Mouse (Mus musculus): ENCODE results near the gene Dcakd. TPM values are rescaled to one million over a fixed set of nuclear protein-coding genes. Genes with fewer than 3 reads are reported as not detected.
A peak's percentile ranks its signal among the peaks of the same experiment; 100 is the strongest.

Gene Dcakd
- polyA plus RNA-seq, 1 experiment from 2014 or later, result 99.4 TPM

GRCm38 (mm10) chr11:103069731-103070130 is 41.6 kb upstream of the Dcakd start:
- H3K4me1 ChIP-seq (ENCODE audit: control insufficient read depth in 2 of 2, insufficient read depth in 2 of 2, low read length in 2 of 2), result peaks cover 11 to 30% of the 10 kb centered on the region in 2 experiments
- peaks cover 85% of the 10 kb centered on the region for H3K36me3 ChIP-seq (ENCODE audit: control insufficient read depth, insufficient read depth, low read length)
- H3K4me2 ChIP-seq (ENCODE audit: low read length), result no peak overlapping the region
- H3K27ac ChIP-seq (replicated peaks in 1 of 2; ENCODE audit: control insufficient read depth in 1 of 2, insufficient read depth in 1 of 2, low read depth in 2 of 2, low read length in 2 of 2), result no peak overlapping the region
- 98% methylated on average over 2 of the region's 2 CpGs for WGBS
- no peak overlapping the region for H3K9ac ChIP-seq (ENCODE audit: low read length)
- no peak overlapping the region for H3K4me3 ChIP-seq (ENCODE audit: control insufficient read depth in 1 of 2, insufficient read depth in 1 of 2, low read depth in 1 of 2, low read length in 2 of 2)
- H3K27me3 ChIP-seq (ENCODE audit: control insufficient read depth, insufficient read depth, low read length), result no peaks in the 10 kb centered on the region
- no peaks in the 10 kb centered on the region for H3K9me3 ChIP-seq (ENCODE audit: control insufficient read depth, low read length)
- no peak for ATAC-seq (ENCODE audit: insufficient number of reproducible peaks, insufficient read depth, low FRiP score, low read depth)

GRCm38 (mm10) chr11:103068884-103069283 is 40.8 kb upstream of the Dcakd start:
- no peak overlapping the region for H3K4me3 ChIP-seq (ENCODE audit: control insufficient read depth in 1 of 2, insufficient read depth in 1 of 2, low read depth in 1 of 2, low read length in 2 of 2)
- H3K27ac ChIP-seq (replicated peaks in 1 of 2; ENCODE audit: control insufficient read depth in 1 of 2, insufficient read depth in 1 of 2, low read depth in 2 of 2, low read length in 2 of 2), result no peak overlapping the region
- 88% methylated on average over 11 of the region's 11 CpGs for WGBS
- H3K36me3 ChIP-seq (ENCODE audit: control insufficient read depth, insufficient read depth, low read length), result peaks cover 94% of the 10 kb centered on the region
- no peaks in the 10 kb centered on the region for H3K9me3 ChIP-seq (ENCODE audit: control insufficient read depth, low read length)
- H3K9ac ChIP-seq (ENCODE audit: low read length), result no peak overlapping the region
- no peak for ATAC-seq (ENCODE audit: insufficient number of reproducible peaks, insufficient read depth, low FRiP score, low read depth)
- no peaks in the 10 kb centered on the region for H3K27me3 ChIP-seq (ENCODE audit: control insufficient read depth, insufficient read depth, low read length)
- H3K4me1 ChIP-seq (ENCODE audit: control insufficient read depth in 2 of 2, insufficient read depth in 2 of 2, low read length in 2 of 2), result peaks cover 3 to 23% of the 10 kb centered on the region in 2 experiments; a peak in 3 of 4 replicates
- H3K4me2 ChIP-seq (ENCODE audit: low read length), result no peak overlapping the region

GRCm38 (mm10) chr11:103068272-103068671 is 40.1 kb upstream of the Dcakd start:
- ATAC-seq (ENCODE audit: insufficient number of reproducible peaks, insufficient read depth, low FRiP score, low read depth), result no peak
- H3K27ac ChIP-seq (replicated peaks in 1 of 2; ENCODE audit: control insufficient read depth in 1 of 2, insufficient read depth in 1 of 2, low read depth in 2 of 2, low read length in 2 of 2), result peak overlapping the region; percentile 33 to 61; a peak in 3 of 4 replicates
- H3K4me1 ChIP-seq (ENCODE audit: control insufficient read depth in 2 of 2, insufficient read depth in 2 of 2, low read length in 2 of 2), result peaks cover 3 to 19% of the 10 kb centered on the region in 2 experiments; a peak in 3 of 4 replicates
- 88% methylated on average over 4 of the region's 4 CpGs for WGBS
- H3K4me3 ChIP-seq (ENCODE audit: control insufficient read depth in 1 of 2, insufficient read depth in 1 of 2, low read depth in 1 of 2, low read length in 2 of 2), result no peak overlapping the region
- H3K9me3 ChIP-seq (ENCODE audit: control insufficient read depth, low read length), result no peaks in the 10 kb centered on the region
- H3K27me3 ChIP-seq (ENCODE audit: control insufficient read depth, insufficient read depth, low read length), result no peaks in the 10 kb centered on the region
- H3K4me2 ChIP-seq (ENCODE audit: low read length), result no peak overlapping the region
- H3K9ac ChIP-seq (ENCODE audit: low read length), result no peak overlapping the region
- H3K36me3 ChIP-seq (ENCODE audit: control insufficient read depth, insufficient read depth, low read length), result peaks cover 94% of the 10 kb centered on the region

GRCm38 (mm10) chr11:103067457-103068001 is 39.4 kb upstream of the Dcakd start:
- H3K27me3 ChIP-seq (ENCODE audit: control insufficient read depth, insufficient read depth, low read length), result no peaks in the 10 kb centered on the region
- H3K9ac ChIP-seq (ENCODE audit: low read length), result no peak overlapping the region
- H3K4me1 ChIP-seq (ENCODE audit: control insufficient read depth in 2 of 2, insufficient read depth in 2 of 2, low read length in 2 of 2), result peaks cover 3 to 19% of the 10 kb centered on the region in 2 experiments; a peak in 3 of 4 replicates
- 43% methylated on average over 8 of the region's 8 CpGs for WGBS
- peak overlapping the region in 1 of 2 experiments; percentile 61; a peak in 1 of 4 replicates for H3K27ac ChIP-seq (replicated peaks in 1 of 2; ENCODE audit: control insufficient read depth in 1 of 2, insufficient read depth in 1 of 2, low read depth in 2 of 2, low read length in 2 of 2)
- H3K36me3 ChIP-seq (ENCODE audit: control insufficient read depth, insufficient read depth, low read length), result peaks cover 94% of the 10 kb centered on the region
- H3K9me3 ChIP-seq (ENCODE audit: control insufficient read depth, low read length), result no peaks in the 10 kb centered on the region
- ATAC-seq (ENCODE audit: insufficient number of reproducible peaks, insufficient read depth, low FRiP score, low read depth), result peak; percentile 38; the same call in 1 of the 2 replicates
- no peak overlapping the region for H3K4me2 ChIP-seq (ENCODE audit: low read length)
- no peak overlapping the region for H3K4me3 ChIP-seq (ENCODE audit: control insufficient read depth in 1 of 2, insufficient read depth in 1 of 2, low read depth in 1 of 2, low read length in 2 of 2)

- no peaks in the 10 kb centered on the region for H3K9me3 ChIP-seq (ENCODE audit: control insufficient read depth, low read length)
- peak overlapping the region in 1 of 2 experiments; percentile 61; a peak in 1 of 4 replicates for H3K27ac ChIP-seq (replicated peaks in 1 of 2; ENCODE audit: control insufficient read depth in 1 of 2, insufficient read depth in 1 of 2, low read depth in 2 of 2, low read length in 2 of 2)
- no peak overlapping the region for H3K9ac ChIP-seq (ENCODE audit: low read length)
- no peaks in the 10 kb centered on the region for H3K27me3 ChIP-seq (ENCODE audit: control insufficient read depth, insufficient read depth, low read length)
- peaks cover 98% of the 10 kb centered on the region for H3K36me3 ChIP-seq (ENCODE audit: control insufficient read depth, insufficient read depth, low read length)
- no peak overlapping the region for H3K4me2 ChIP-seq (ENCODE audit: low read length)
- H3K4me3 ChIP-seq (ENCODE audit: control insufficient read depth in 1 of 2, insufficient read depth in 1 of 2, low read depth in 1 of 2, low read length in 2 of 2), result no peak overlapping the region
- ATAC-seq (ENCODE audit: insufficient number of reproducible peaks, insufficient read depth, low FRiP score, low read depth), result no peak
- peaks cover 3 to 19% of the 10 kb centered on the region in 2 experiments; a peak in 3 of 4 replicates for H3K4me1 ChIP-seq (ENCODE audit: control insufficient read depth in 2 of 2, insufficient read depth in 2 of 2, low read length in 2 of 2)
- WGBS, result 87% methylated on average over 6 of the region's 6 CpGs
These were observed 38.9 kb upstream of the Dcakd start for GRCm38 (mm10) chr11:103067051-103067361.

GRCm38 (mm10) chr11:103066191-103067050 is 38.3 kb upstream of the Dcakd start:
- Histone ChIP-seq H3K27me3 (ENCODE audit: control insufficient read depth, insufficient read depth, low read length) (no peaks in the 10 kb centered on the region), H3K4me3 (ENCODE audit: control insufficient read depth in 1 of 2, insufficient read depth in 1 of 2, low read depth in 1 of 2, low read length in 2 of 2) (no peak overlapping the region), H3K9ac (ENCODE audit: low read length) (no peak overlapping the region), H3K4me1 (ENCODE audit: control insufficient read depth in 2 of 2, insufficient read depth in 2 of 2, low read length in 2 of 2) (peaks cover 3 to 19% of the 10 kb centered on the region in 2 experiments; a peak in 3 of 4 replicates), H3K36me3 (ENCODE audit: control insufficient read depth, insufficient read depth, low read length) (peaks cover 98% of the 10 kb centered on the region), H3K4me2 (ENCODE audit: low read length) (no peak overlapping the region), H3K9me3 (ENCODE audit: control insufficient read depth, low read length) (no peaks in the 10 kb centered on the region), H3K27ac (replicated peaks in 1 of 2; ENCODE audit: control insufficient read depth in 1 of 2, insufficient read depth in 1 of 2, low read depth in 2 of 2, low read length in 2 of 2) (peak overlapping the region in 1 of 2 experiments; percentile 61; a peak in 1 of 4 replicates)
- 94% methylated on average over 14 of the region's 14 CpGs for WGBS
- no peak for ATAC-seq (ENCODE audit: insufficient number of reproducible peaks, insufficient read depth, low FRiP score, low read depth)

- Histone ChIP-seq H3K27me3 (ENCODE audit: control insufficient read depth, insufficient read depth, low read length) (no peaks in the 10 kb centered on the region), H3K9me3 (ENCODE audit: control insufficient read depth, low read length) (no peaks in the 10 kb centered on the region), H3K4me1 (ENCODE audit: control insufficient read depth in 2 of 2, insufficient read depth in 2 of 2, low read length in 2 of 2) (peaks cover 0 to 9% of the 10 kb centered on the region in 2 experiments; a peak in 2 of 4 replicates), H3K4me3 (ENCODE audit: control insufficient read depth in 1 of 2, insufficient read depth in 1 of 2, low read depth in 1 of 2, low read length in 2 of 2) (no peak overlapping the region), H3K9ac (ENCODE audit: low read length) (no peak overlapping the region), H3K27ac (replicated peaks in 1 of 2; ENCODE audit: control insufficient read depth in 1 of 2, insufficient read depth in 1 of 2, low read depth in 2 of 2, low read length in 2 of 2) (peak overlapping the region; percentile 35 to 47; a peak in 2 of 4 replicates), H3K4me2 (ENCODE audit: low read length) (no peak overlapping the region), H3K36me3 (ENCODE audit: control insufficient read depth, insufficient read depth, low read length) (peaks cover 88% of the 10 kb centered on the region)
- WGBS, result 36% methylated on average over 3 of the region's 3 CpGs
- no peak for ATAC-seq (ENCODE audit: insufficient number of reproducible peaks, insufficient read depth, low FRiP score, low read depth)
These were observed 30.5 kb upstream of the Dcakd start for GRCm38 (mm10) chr11:103058499-103059085.
